Mouse (Mus musculus) spleen, adult 2 months (tissue): ENCODE measurements around the gene Mettl1.

ENCODE experiments used
- CTCF ChIP-seq: fragments of 200-500 bp; IDR thresholded peaks from 2 replicates; pipeline ENCODE4 v1.5.1; 2011; ENCODE audit warnings: mild to moderate bottlenecking, inconsistent platforms; ENCODE audit not compliant: insufficient read depth, insufficient read length, insufficient replicate concordance; ENCODE audit errors: extremely low read depth
- POLR2A ChIP-seq: fragments of 200-500 bp; IDR thresholded peaks from 2 replicates; pipeline ENCODE4 v1.6.1; 2011; ENCODE audit warnings: low read depth, low read length, inconsistent platforms

DNA sequence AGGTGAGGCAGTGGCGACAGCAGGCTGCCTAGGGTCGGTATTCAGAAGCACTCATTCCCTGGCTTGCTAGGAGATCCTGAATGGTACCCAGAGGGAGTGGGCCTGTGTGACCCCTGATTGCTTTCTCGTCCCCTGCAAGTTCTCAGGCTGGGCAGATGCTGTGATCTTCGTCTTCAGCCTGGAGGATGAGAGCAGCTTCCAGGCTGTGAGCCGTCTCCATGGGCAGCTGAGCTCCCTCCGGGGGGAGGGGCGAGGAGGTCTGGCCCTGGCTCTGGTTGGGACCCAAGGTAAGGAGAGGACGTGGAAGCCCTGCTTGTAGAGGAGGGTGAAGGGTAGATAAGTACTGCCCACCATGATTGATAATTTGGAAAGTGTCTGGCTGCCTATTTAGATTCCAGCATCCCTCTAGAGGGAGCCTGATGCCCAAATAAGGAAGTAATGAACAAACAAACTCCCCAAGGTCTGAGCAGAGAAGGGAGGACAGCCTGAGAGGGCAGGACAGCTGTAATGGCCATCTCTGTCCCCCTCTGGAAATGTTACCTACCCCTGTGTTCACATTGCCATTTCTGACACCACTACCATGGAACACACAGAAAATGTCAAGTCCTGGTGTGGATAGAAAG lies 42.2 kb downstream of the Mettl1 start:
- TF ChIP-seq CTCF (no peak), POLR2A (no peak)
